Mouse (Mus musculus): ENCODE results near the gene Syngap1.
"Not testable (repeated sequence)": the region's sequence is repeated elsewhere in the genome, so short reads cannot be mapped to it uniquely, and the experiment has no call there.

Gene Syngap1

GRCm38 (mm10) chr17:26941031-26941789, at the start of gene Syngap1:
Gene Syngap1, plus strand, starts transcription at chr17:26941253.
- no peak for DNase-seq (ENCODE audit: low read depth)

- no peak for DNase-seq (ENCODE audit: low read depth)
Measured at GRCm38 (mm10) chr17:26892635-26893375, 48.2 kb upstream of the Syngap1 start.

GRCm38 (mm10) chr17:26893492-26893891, 47.6 kb upstream of the Syngap1 start:
- no peak for DNase-seq (ENCODE audit: low read depth)

- no peak for DNase-seq (ENCODE audit: low read depth)
Measured at GRCm38 (mm10) chr17:26894342-26894741, 46.7 kb upstream of the Syngap1 start.

GRCm38 (mm10) chr17:26895578-26895977, 45.5 kb upstream of the Syngap1 start:
- DNase-seq (ENCODE audit: low read depth), result peak; percentile 63

GRCm38 (mm10) chr17:26900916-26901315, 40.1 kb upstream of the Syngap1 start:
- no peak for DNase-seq (ENCODE audit: low read depth)

- DNase-seq (ENCODE audit: low read depth), result no peak
Measured at GRCm38 (mm10) chr17:26904320-26904719, 36.7 kb upstream of the Syngap1 start.

- not testable (repeated sequence) for DNase-seq (ENCODE audit: low read depth)
Measured at GRCm38 (mm10) chr17:26907506-26907905, 33.5 kb upstream of the Syngap1 start.

- no peak for DNase-seq (ENCODE audit: low read depth)
Measured at GRCm38 (mm10) chr17:26915248-26915647, 25.8 kb upstream of the Syngap1 start.

GRCm38 (mm10) chr17:26916711-26917482, 24.2 kb upstream of the Syngap1 start, which contains the start of gene Kifc5b:
Gene Kifc5b, plus strand, starts transcription at chr17:26917091.
- DNase-seq (ENCODE audit: low read depth), result peak; percentile 99

- DNase-seq (ENCODE audit: low read depth), result not testable (repeated sequence)
Measured at GRCm38 (mm10) chr17:26917560-26917959, 23.5 kb upstream of the Syngap1 start.

GRCm38 (mm10) chr17:26918343-26918742, 22.7 kb upstream of the Syngap1 start:
- DNase-seq (ENCODE audit: low read depth), result no peak

- not testable (repeated sequence) for DNase-seq (ENCODE audit: low read depth)
Measured at GRCm38 (mm10) chr17:26919516-26919915, 21.5 kb upstream of the Syngap1 start.

- DNase-seq (ENCODE audit: low read depth), result not testable (repeated sequence)
Measured at GRCm38 (mm10) chr17:26922368-26922767, 18.7 kb upstream of the Syngap1 start.

GRCm38 (mm10) chr17:26925414-26925813, 15.6 kb upstream of the Syngap1 start:
- not testable (repeated sequence) for DNase-seq (ENCODE audit: low read depth)

- not testable (repeated sequence) for DNase-seq (ENCODE audit: low read depth)
Measured at GRCm38 (mm10) chr17:26931795-26932194, 9.3 kb upstream of the Syngap1 start.

GRCm38 (mm10) chr17:26932839-26933398, 8.1 kb upstream of the Syngap1 start, which contains the start of gene Phf1:
Gene Phf1, plus strand, starts transcription at chr17:26933052.
- DNase-seq (ENCODE audit: low read depth), result peak; percentile 81

GRCm38 (mm10) chr17:26933419-26933818, 7.6 kb upstream of the Syngap1 start:
- no peak for DNase-seq (ENCODE audit: low read depth)

GRCm38 (mm10) chr17:26933885-26934827, 6.9 kb upstream of the Syngap1 start:
- no peak for DNase-seq (ENCODE audit: low read depth)

GRCm38 (mm10) chr17:26935027-26935426, 6.0 kb upstream of the Syngap1 start:
- no peak for DNase-seq (ENCODE audit: low read depth)

GRCm38 (mm10) chr17:26936453-26936852, 4.6 kb upstream of the Syngap1 start:
- DNase-seq (ENCODE audit: low read depth), result no peak
